Mouse (Mus musculus): Measurements from ENCODE around the gene Ces1h. TPM values are rescaled to one million over a fixed set of nuclear protein-coding genes. Genes with fewer than 3 reads are reported as not detected.
"Not testable (repeated sequence)": the region's sequence is repeated elsewhere in the genome, so short reads cannot be mapped to it uniquely, and the experiment has no call there.

Gene Ces1h
- not detected in 2 replicates for polyA plus RNA-seq (2014; fragmentation: Nextera tagmentation; extraction: Ambion mirVana)

DNA sequence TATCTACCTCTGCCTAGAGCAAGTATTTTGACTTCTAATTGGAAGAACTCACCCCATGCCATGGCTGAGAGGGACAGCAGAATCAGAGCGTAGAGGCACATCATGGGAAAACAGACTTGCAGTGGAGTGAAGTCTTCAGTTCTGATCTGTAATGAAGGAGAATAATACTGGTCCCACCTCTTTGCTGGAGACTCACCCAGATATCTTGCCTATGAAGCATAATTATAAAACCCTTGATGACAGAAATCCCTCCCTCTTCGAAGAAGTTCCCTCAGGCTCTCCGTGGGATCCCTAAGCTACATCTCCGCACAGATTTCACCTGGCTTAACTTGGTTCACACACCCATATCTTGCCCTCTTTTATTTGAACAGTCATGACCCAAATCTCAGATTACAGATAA is at the start of gene Ces1h:
Ces1h (minus strand) TSS at position 101 of the 400 bp plus-strand sequence.
- ATAC-seq (replicated peaks; ENCODE audit: low FRiP score) (no peak), DNase-seq (ENCODE audit: low spot score) (no peak)
- 90% methylated on average over 4 of the region's 4 CpGs for WGBS
- Histone ChIP-seq H3K27me3 (replicated peaks; ENCODE audit: control insufficient read depth, insufficient read depth, low read length) (no peaks in the 10 kb centered on the region), H3K9me3 (ENCODE audit: control insufficient read depth, low read length) (no peaks in the 10 kb centered on the region), H3K36me3 (ENCODE audit: control insufficient read depth, insufficient read depth, low read length) (no peaks in the 10 kb centered on the region), H3K4me1 (replicated peaks; ENCODE audit: control insufficient read depth, insufficient read depth, low read length) (no peaks in the 10 kb centered on the region), H3K9ac (ENCODE audit: low read depth, low read length) (no peak within 1 kb of the TSS), H3K27ac (ENCODE audit: low read depth, low read length) (no peak within 1 kb of the TSS), H3K4me2 (no peak within 1 kb of the TSS), H3K4me3 (ENCODE audit: low read depth, low read length) (no peak within 1 kb of the TSS)

DNA sequence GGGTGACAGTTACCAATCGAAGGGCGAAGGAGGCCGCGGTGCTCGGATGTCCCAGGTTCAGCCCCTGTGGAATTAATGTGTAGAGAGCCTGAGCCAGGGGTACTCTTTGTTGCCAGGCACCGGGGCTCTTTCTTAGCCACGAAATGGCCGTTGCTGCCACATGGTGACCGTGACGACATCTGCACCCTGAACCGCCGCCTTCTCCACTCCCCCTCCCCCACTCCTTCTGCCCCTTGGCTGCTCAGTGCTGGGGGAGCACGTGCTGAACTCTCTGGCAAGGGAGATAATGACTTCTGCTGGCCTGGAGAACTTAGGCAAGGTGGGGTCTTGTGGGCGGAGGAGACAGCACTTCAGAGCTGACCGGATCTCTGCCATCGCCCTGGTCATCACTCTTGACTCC is 47.7 kb upstream of the Ces1h start:
- 87% methylated on average over 16 of the region's 16 CpGs for WGBS
- Histone ChIP-seq H3K27ac (ENCODE audit: low read depth, low read length) (no peak overlapping the region), H3K4me1 (replicated peaks; ENCODE audit: control insufficient read depth, insufficient read depth, low read length) (no peaks in the 10 kb centered on the region), H3K4me3 (ENCODE audit: low read depth, low read length) (no peak overlapping the region), H3K9ac (ENCODE audit: low read depth, low read length) (no peak overlapping the region), H3K27me3 (replicated peaks; ENCODE audit: control insufficient read depth, insufficient read depth, low read length) (no peaks in the 10 kb centered on the region), H3K4me2 (no peak overlapping the region), H3K9me3 (ENCODE audit: control insufficient read depth, low read length) (no peaks in the 10 kb centered on the region), H3K36me3 (ENCODE audit: control insufficient read depth, insufficient read depth, low read length) (no peaks in the 10 kb centered on the region)
- DNase-seq (ENCODE audit: low spot score) (no peak), ATAC-seq (replicated peaks; ENCODE audit: low FRiP score) (no peak)

DNA sequence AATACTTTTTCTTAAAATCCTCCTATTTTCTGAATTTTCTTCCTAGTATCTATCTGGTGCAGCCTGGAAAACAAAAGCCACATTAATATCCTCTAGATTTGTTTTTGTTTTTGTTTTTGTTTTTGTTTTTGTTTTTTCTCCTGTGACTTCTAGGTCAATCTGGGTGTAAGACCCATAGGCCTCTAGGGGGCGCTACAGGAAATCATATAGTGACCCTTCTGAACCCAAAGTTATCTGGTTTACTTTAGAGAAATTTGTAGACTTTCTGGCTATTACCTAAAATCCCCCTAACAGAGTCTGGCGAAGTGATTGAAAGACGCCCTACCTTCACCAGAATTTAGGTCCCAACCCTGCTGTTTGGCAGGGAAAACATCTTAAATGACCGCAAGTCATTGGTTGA is 35.9 kb upstream of the Ces1h start:
- DNase-seq (ENCODE audit: low spot score) (no peak), ATAC-seq (replicated peaks; ENCODE audit: low FRiP score) (no peak)
- Histone ChIP-seq H3K36me3 (ENCODE audit: control insufficient read depth, insufficient read depth, low read length) (no peaks in the 10 kb centered on the region), H3K9ac (ENCODE audit: low read depth, low read length) (no peak overlapping the region), H3K27me3 (replicated peaks; ENCODE audit: control insufficient read depth, insufficient read depth, low read length) (no peaks in the 10 kb centered on the region), H3K4me2 (no peak overlapping the region), H3K9me3 (ENCODE audit: control insufficient read depth, low read length) (no peaks in the 10 kb centered on the region), H3K27ac (ENCODE audit: low read depth, low read length) (no peak overlapping the region), H3K4me1 (replicated peaks; ENCODE audit: control insufficient read depth, insufficient read depth, low read length) (no peaks in the 10 kb centered on the region), H3K4me3 (ENCODE audit: low read depth, low read length) (no peak overlapping the region)
- WGBS = 61% methylated on average over 4 of the region's 4 CpGs

DNA sequence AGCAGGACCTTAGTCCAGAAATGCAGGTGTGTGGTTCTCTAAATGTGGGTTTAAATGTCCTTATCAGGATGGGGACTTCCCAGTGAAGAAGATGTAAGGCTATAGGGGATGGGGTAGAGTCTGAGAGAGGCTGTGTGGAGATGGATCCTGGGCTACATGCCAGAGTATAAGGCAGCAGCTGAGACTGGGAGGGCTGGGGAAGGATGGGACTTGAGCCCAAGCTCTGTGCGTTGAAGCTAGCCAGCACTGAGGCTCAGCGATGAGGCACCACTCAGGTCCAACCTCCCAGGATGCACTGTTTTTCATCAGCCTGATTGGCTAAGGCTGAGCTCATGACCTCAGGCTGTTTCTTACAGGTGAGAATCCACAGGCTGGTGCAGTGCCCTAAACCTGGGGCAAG is 29.3 kb upstream of the Ces1h start:
- Histone ChIP-seq H3K9me3 (ENCODE audit: control insufficient read depth, low read length) (no peaks in the 10 kb centered on the region), H3K4me1 (replicated peaks; ENCODE audit: control insufficient read depth, insufficient read depth, low read length) (no peaks in the 10 kb centered on the region), H3K36me3 (ENCODE audit: control insufficient read depth, insufficient read depth, low read length) (no peaks in the 10 kb centered on the region), H3K4me3 (ENCODE audit: low read depth, low read length) (no peak overlapping the region), H3K27ac (ENCODE audit: low read depth, low read length) (no peak overlapping the region), H3K4me2 (no peak overlapping the region), H3K9ac (ENCODE audit: low read depth, low read length) (no peak overlapping the region), H3K27me3 (replicated peaks; ENCODE audit: control insufficient read depth, insufficient read depth, low read length) (no peaks in the 10 kb centered on the region)
- ATAC-seq (replicated peaks; ENCODE audit: low FRiP score) (no peak), DNase-seq (ENCODE audit: low spot score) (no peak)
- WGBS = 97% methylated on average over 2 of the region's 2 CpGs

DNA sequence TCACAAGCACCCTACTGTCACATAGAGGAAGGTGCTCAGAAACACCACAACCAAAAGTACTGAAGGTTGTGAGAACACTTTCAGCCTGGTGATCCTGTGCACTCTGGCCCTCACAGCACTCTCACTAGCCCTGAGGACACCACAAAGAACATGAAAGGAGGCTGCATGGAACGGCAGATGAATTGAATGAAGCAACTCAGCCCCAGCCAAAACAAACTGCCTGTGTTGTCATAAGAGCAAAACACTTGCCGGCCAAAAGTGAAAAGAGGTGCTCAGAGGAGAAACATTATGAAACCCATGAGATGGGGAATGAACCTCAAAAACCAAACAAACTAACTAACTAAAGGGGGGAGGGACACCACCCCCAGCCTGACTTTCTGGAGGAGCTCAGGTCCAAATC is 20.2 kb upstream of the Ces1h start:
- ATAC-seq (replicated peaks; ENCODE audit: low FRiP score) = no peak
- H3K27me3 ChIP-seq (replicated peaks; ENCODE audit: control insufficient read depth, insufficient read depth, low read length) = no peaks in the 10 kb centered on the region
- WGBS = 71% methylated on average over 2 of the region's 2 CpGs

DNA sequence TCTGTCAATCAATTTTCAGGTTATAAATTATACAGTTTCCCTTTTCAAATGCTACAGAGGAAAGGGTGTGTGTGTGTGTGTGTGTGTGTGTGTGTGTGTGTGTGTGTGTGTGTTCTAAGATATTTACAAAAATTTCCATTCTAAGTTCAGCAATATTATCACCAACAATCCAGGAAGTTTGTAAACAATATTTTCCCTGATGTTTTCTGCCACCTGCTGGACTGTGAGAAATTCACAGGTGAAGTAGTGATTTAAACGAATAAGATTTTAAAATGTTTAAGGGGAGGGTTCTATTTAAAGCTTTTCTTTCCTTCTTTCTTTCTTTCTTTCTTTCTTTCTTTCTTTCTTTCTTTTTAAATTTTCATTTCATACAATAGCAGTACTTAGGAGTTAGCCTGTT is 18.5 kb upstream of the Ces1h start:
- H3K4me2 ChIP-seq = no peak overlapping the region
- no peak overlapping the region for H3K9ac ChIP-seq (ENCODE audit: low read depth, low read length)
- H3K36me3 ChIP-seq (ENCODE audit: control insufficient read depth, insufficient read depth, low read length) = no peaks in the 10 kb centered on the region
- 42% methylated on average over 1 of the region's 1 CpGs for WGBS
- ATAC-seq (replicated peaks; ENCODE audit: low FRiP score) (no peak), DNase-seq (ENCODE audit: low spot score) (no peak)
- no peaks in the 10 kb centered on the region for H3K27me3 ChIP-seq (replicated peaks; ENCODE audit: control insufficient read depth, insufficient read depth, low read length)
- H3K9me3 ChIP-seq (ENCODE audit: control insufficient read depth, low read length) = no peaks in the 10 kb centered on the region
- no peak overlapping the region for H3K27ac ChIP-seq (ENCODE audit: low read depth, low read length)
- no peaks in the 10 kb centered on the region for H3K4me1 ChIP-seq (replicated peaks; ENCODE audit: control insufficient read depth, insufficient read depth, low read length)
- no peak overlapping the region for H3K4me3 ChIP-seq (ENCODE audit: low read depth, low read length)

More for the DNA sequence above, 20.2 kb upstream of the Ces1h start:
- Histone ChIP-seq H3K9ac (ENCODE audit: low read depth, low read length) (no peak overlapping the region), H3K4me2 (no peak overlapping the region), H3K36me3 (ENCODE audit: control insufficient read depth, insufficient read depth, low read length) (no peaks in the 10 kb centered on the region), H3K9me3 (ENCODE audit: control insufficient read depth, low read length) (no peaks in the 10 kb centered on the region), H3K4me1 (replicated peaks; ENCODE audit: control insufficient read depth, insufficient read depth, low read length) (no peaks in the 10 kb centered on the region), H3K27ac (ENCODE audit: low read depth, low read length) (no peak overlapping the region), H3K4me3 (ENCODE audit: low read depth, low read length) (no peak overlapping the region)
- DNase-seq (ENCODE audit: low spot score) = no peak

DNA sequence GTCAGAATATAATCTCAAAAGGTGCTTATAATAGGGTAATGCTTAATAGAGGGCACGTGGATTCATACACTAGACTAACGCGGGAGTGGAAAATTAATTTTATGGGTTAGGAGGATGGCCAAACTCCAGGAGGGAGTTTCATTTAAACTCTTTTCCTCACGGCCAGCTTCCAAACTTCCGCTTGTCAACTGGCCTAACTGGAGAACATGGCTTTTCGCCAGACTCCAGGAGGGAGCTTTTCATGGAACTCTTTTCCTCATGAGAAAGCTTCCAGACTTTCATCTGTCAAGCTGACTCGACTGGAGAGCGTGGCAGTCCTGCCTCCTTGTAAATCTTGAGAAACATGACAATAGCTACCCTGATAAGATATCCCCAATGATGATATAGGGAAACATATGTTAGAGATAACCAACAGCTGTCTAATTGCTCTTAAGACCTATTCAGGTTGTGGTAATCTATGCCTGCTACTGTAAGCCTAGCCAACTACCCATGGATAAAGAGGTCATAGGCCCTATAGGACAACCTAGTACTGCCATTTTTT is 14.6 kb upstream of the Ces1h start:
- WGBS = 72% methylated on average over 8 of the region's 8 CpGs
- not testable (repeated sequence) for H3K9me3 ChIP-seq (ENCODE audit: control insufficient read depth, low read length)

DNA sequence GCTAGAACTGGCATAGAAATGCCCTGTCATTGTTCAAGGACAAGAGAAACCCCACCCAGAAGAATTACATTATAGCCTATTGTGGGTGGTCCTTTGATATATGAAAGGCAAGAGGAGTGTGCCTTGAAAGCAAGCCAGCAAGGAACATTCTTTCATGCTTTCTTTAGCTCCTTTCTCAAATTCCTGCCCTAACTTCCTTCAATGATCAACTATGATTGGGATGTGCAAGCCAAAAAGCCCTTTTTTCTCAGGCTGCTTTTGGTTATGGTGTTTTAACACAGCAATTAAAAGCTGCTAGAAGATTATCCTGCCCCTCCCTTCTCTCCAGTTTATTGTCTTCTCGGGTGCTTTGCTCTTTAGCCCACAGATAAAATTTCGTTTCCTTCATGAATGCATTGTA is 10.0 kb downstream of the Ces1h start:
- H3K4me1 ChIP-seq (replicated peaks; ENCODE audit: control insufficient read depth, insufficient read depth, low read length) = no peaks in the 10 kb centered on the region
- no peaks in the 10 kb centered on the region for H3K27me3 ChIP-seq (replicated peaks; ENCODE audit: control insufficient read depth, insufficient read depth, low read length)
- no peak overlapping the region for H3K27ac ChIP-seq (ENCODE audit: low read depth, low read length)
- DNase-seq (ENCODE audit: low spot score) = no peak
- H3K9ac ChIP-seq (ENCODE audit: low read depth, low read length) = no peak overlapping the region
- WGBS = 46% methylated on average over 2 of the region's 2 CpGs
- H3K9me3 ChIP-seq (ENCODE audit: control insufficient read depth, low read length) = no peaks in the 10 kb centered on the region
- ATAC-seq (replicated peaks; ENCODE audit: low FRiP score) = no peak
- no peak overlapping the region for H3K4me3 ChIP-seq (ENCODE audit: low read depth, low read length)
- no peak overlapping the region for H3K4me2 ChIP-seq
- no peaks in the 10 kb centered on the region for H3K36me3 ChIP-seq (ENCODE audit: control insufficient read depth, insufficient read depth, low read length)

More for the DNA sequence above, 14.6 kb upstream of the Ces1h start:
- H3K9ac ChIP-seq (ENCODE audit: low read depth, low read length); H3K36me3 ChIP-seq (ENCODE audit: control insufficient read depth, insufficient read depth, low read length); ATAC-seq (replicated peaks; ENCODE audit: low FRiP score); DNase-seq (ENCODE audit: low spot score); H3K4me3 ChIP-seq (ENCODE audit: low read depth, low read length); H3K4me1 ChIP-seq (replicated peaks; ENCODE audit: control insufficient read depth, insufficient read depth, low read length); H3K27me3 ChIP-seq (replicated peaks; ENCODE audit: control insufficient read depth, insufficient read depth, low read length); H3K27ac ChIP-seq (ENCODE audit: low read depth, low read length); H3K4me2 ChIP-seq: not testable (repeated sequence)

DNA sequence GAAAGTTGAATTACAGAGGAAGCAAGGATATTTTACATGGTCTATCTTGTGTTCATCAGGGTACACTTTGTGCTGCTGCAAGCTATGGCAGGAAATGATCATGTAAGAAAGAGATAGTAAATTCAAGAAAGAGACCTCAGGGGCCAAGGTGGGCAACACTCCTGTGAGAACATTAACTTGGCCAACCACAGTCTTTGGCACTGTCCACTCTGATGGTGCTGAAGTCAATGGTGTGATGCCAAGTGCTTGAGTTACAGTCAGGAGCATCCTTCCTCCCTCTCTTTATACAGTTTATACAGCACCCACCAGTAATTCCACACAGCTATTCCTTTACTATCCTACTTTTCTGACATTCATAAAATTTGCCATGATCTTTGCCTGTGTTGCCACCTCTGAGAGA is 19.4 kb downstream of the Ces1h start:
- DNase-seq (ENCODE audit: low spot score) (no peak), ATAC-seq (replicated peaks; ENCODE audit: low FRiP score) (no peak)
- no peak overlapping the region for H3K27ac ChIP-seq (ENCODE audit: low read depth, low read length)

More for the DNA sequence above, 19.4 kb downstream of the Ces1h start:
- Histone ChIP-seq H3K27me3 (replicated peaks; ENCODE audit: control insufficient read depth, insufficient read depth, low read length) (no peaks in the 10 kb centered on the region), H3K4me2 (no peak overlapping the region), H3K4me3 (ENCODE audit: low read depth, low read length) (no peak overlapping the region), H3K36me3 (ENCODE audit: control insufficient read depth, insufficient read depth, low read length) (no peaks in the 10 kb centered on the region), H3K9me3 (ENCODE audit: control insufficient read depth, low read length) (no peaks in the 10 kb centered on the region), H3K4me1 (replicated peaks; ENCODE audit: control insufficient read depth, insufficient read depth, low read length) (no peaks in the 10 kb centered on the region), H3K9ac (ENCODE audit: low read depth, low read length) (no peak overlapping the region)

All from liver, embryonic 11.5 days (tissue).